Mouse (Mus musculus): ENCODE measurements around the gene Olfr1012. TPM values are rescaled to one million over a fixed set of nuclear protein-coding genes. Genes with fewer than 3 reads are reported as not detected.

Olfr1012 gene
- polyA plus RNA-seq (2012; rRNA removed) = not detected in 2 replicates

DNA sequence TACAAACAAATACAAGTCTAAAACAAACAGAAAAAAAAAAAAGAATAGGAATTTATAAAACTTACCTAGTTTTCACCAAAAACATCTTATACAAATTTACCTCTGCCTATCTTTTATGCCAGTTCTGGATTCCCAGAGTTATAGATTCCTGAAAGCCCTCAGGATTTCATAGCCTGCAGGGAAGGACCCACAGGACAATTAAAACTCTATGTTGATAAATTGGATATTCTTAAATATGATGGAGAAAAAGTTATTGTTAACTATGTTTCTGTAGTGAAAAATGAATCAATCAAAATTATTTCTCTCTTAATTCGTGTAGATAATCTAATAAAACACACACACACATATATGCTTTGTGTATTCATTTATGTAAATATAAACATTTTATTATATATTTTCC, at the start of gene Olfr1012:
TSS of gene Olfr1012 (minus strand) at position 101 of the 400 bp plus-strand sequence.
- TF ChIP-seq CTCF (IDR thresholded peaks at IDR 0.05; ENCODE audit: insufficient read depth, low read length) (no peak), POLR2A (IDR thresholded peaks at IDR 0.05; ENCODE audit: borderline replicate concordance, extremely low read depth, low read depth, low read length) (no peak)
- H3K4me1 ChIP-seq (ENCODE audit: control insufficient read depth, insufficient read depth, low read length) = no peaks in the 10 kb centered on the region
- WGBS = 63% methylated on average over 1 of the region's 1 CpGs
- H3K4me3 ChIP-seq (replicated peaks; ENCODE audit: extremely low read depth, low read depth, low read length) = no peak within 1 kb of the TSS
- DNase-seq = no peak

GRCm38 (mm10) chr2:85804501-85804900, 41.9 kb upstream of the Olfr1012 start:
- no peak for DNase-seq
- Histone ChIP-seq H3K4me3 (replicated peaks; ENCODE audit: extremely low read depth, low read depth, low read length) (no peak overlapping the region), H3K4me1 (ENCODE audit: control insufficient read depth, insufficient read depth, low read length) (no peaks in the 10 kb centered on the region)
- 73% methylated on average over 4 of the region's 4 CpGs for WGBS
- TF ChIP-seq CTCF (IDR thresholded peaks at IDR 0.05; ENCODE audit: insufficient read depth, low read length) = no peak
- TF ChIP-seq POLR2A (IDR thresholded peaks at IDR 0.05; ENCODE audit: borderline replicate concordance, extremely low read depth, low read depth, low read length) = no peak

GRCm38 (mm10) chr2:85802444-85802843, 39.9 kb upstream of the Olfr1012 start, which contains the start of gene Olfr1016:
TSS of gene Olfr1016 (minus strand) at chr2:85802544.
- TF ChIP-seq POLR2A (IDR thresholded peaks at IDR 0.05; ENCODE audit: borderline replicate concordance, extremely low read depth, low read depth, low read length) (no peak), CTCF (IDR thresholded peaks at IDR 0.05; ENCODE audit: insufficient read depth, low read length) (no peak)
- WGBS = 88% methylated on average over 2 of the region's 2 CpGs

DNA sequence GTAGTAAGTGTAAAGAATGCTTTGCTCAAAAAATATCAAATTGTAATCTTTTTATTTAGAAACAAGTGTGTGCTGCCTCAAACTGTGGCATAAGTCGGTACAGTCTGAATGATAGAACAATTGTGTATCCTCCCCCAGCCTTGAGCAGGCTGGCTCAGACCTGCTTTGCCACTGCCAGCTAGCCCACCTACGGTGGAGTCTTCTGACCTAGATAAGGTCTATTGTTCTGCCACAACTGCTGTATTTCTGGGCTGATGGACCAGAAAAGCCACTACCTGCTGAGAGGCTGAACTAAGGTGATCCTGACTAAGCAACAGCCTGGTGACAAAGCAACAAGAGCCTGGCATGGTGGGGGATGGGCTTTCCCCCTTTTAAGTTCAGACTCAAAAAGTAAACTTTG, 29.8 kb upstream of the Olfr1012 start:
- TF ChIP-seq POLR2A (IDR thresholded peaks at IDR 0.05; ENCODE audit: borderline replicate concordance, extremely low read depth, low read depth, low read length) (no peak), CTCF (IDR thresholded peaks at IDR 0.05; ENCODE audit: insufficient read depth, low read length) (no peak)
- no peak for DNase-seq
- Histone ChIP-seq H3K4me3 (replicated peaks; ENCODE audit: extremely low read depth, low read depth, low read length) (no peak overlapping the region), H3K4me1 (ENCODE audit: control insufficient read depth, insufficient read depth, low read length) (no peaks in the 10 kb centered on the region)
- WGBS = 56% methylated on average over 2 of the region's 2 CpGs

More at GRCm38 (mm10) chr2:85802444-85802843, 39.9 kb upstream of the Olfr1012 start, which contains the start of gene Olfr1016:
- DNase-seq = no peak
- Histone ChIP-seq H3K4me1 (ENCODE audit: control insufficient read depth, insufficient read depth, low read length) (no peaks in the 10 kb centered on the region), H3K4me3 (replicated peaks; ENCODE audit: extremely low read depth, low read depth, low read length) (no peak within 1 kb of the TSS)

DNA sequence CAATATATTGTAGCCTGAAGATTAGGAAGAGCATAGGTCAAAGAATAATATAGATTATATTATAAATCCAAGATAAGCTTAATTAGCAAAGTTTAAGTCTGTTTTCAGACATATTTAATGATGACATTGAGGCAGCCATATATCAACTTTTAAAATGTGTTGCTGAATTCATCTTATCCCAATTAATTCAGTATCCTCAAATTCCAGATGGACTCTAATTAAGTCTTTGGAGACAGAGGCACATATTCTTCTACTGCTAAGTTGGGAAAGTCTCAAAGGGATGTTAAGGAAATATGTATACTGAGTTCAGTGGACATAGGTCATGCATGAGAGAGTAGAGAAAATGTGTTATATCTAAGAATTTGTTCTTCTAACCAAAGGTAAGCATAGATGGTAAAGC, 19.2 kb upstream of the Olfr1012 start, which contains the start of gene Olfr1015:
TSS of gene Olfr1015 (plus strand) at position 301 of the 400 bp plus-strand sequence.
- no peak within 1 kb of the TSS for H3K4me3 ChIP-seq (replicated peaks; ENCODE audit: extremely low read depth, low read depth, low read length)
- DNase-seq = no peak
- H3K4me1 ChIP-seq (ENCODE audit: control insufficient read depth, insufficient read depth, low read length) = no peaks in the 10 kb centered on the region
- TF ChIP-seq POLR2A (IDR thresholded peaks at IDR 0.05; ENCODE audit: borderline replicate concordance, extremely low read depth, low read depth, low read length) (no peak), CTCF (IDR thresholded peaks at IDR 0.05; ENCODE audit: insufficient read depth, low read length) (no peak)

- TF ChIP-seq POLR2A (IDR thresholded peaks at IDR 0.05; ENCODE audit: borderline replicate concordance, extremely low read depth, low read depth, low read length) (no peak), CTCF (IDR thresholded peaks at IDR 0.05; ENCODE audit: insufficient read depth, low read length) (no peak)
Measured at GRCm38 (mm10) chr2:85772413-85772812, 9.8 kb upstream of the Olfr1012 start, which contains the start of gene Olfr1014. TSS of gene Olfr1014 (plus strand) at chr2:85772713.

DNA sequence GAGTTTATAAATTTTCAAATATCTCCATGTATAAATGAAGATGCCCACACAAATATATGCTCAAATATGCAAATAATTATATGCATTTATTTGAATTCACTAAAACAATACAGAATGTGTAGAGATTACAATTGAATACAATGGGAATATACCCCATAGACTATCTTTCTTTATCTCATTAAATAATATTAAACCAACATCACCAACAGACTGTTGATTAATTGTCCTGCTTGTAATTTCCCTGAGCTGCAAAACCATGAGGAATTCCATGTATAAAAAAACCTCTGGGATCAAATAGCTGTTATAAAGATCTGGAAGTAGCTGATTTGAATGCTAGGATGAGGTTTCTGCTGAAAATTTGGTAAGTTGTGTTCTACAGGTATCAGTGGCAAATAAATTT, 4.2 kb upstream of the Olfr1012 start, which contains the start of gene Olfr1013:
TSS of gene Olfr1013 (plus strand) at position 301 of the 400 bp plus-strand sequence.
- Histone ChIP-seq H3K4me3 (replicated peaks; ENCODE audit: extremely low read depth, low read depth, low read length) (no peak within 1 kb of the TSS), H3K4me1 (ENCODE audit: control insufficient read depth, insufficient read depth, low read length) (no peaks in the 10 kb centered on the region)
- TF ChIP-seq POLR2A (IDR thresholded peaks at IDR 0.05; ENCODE audit: borderline replicate concordance, extremely low read depth, low read depth, low read length) (no peak), CTCF (IDR thresholded peaks at IDR 0.05; ENCODE audit: insufficient read depth, low read length) (no peak)
- no peak for DNase-seq

More at GRCm38 (mm10) chr2:85772413-85772812, 9.8 kb upstream of the Olfr1012 start, which contains the start of gene Olfr1014:
- Histone ChIP-seq H3K4me1 (ENCODE audit: control insufficient read depth, insufficient read depth, low read length) (no peaks in the 10 kb centered on the region), H3K4me3 (replicated peaks; ENCODE audit: extremely low read depth, low read depth, low read length) (no peak within 1 kb of the TSS)
- DNase-seq = no peak

DNA sequence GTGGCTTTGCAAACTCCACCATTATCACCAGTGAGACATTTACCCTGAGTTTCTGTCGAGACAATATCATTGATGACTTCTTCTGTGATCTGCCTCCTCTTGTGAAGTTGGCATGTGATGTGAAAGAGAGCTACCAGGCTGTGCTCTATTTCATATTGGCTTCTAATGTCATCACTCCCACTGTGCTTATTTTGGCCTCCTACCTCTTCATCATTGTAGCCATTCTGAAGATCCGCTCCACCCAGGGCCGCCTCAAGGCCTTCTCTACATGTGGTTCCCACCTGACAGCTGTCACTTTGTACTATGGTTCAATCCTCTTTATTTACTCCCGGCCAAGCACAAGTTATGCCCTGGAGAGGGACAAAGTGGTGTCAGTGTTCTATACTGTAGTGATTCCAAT, 8.7 kb downstream of the Olfr1012 start:
- WGBS = 80% methylated on average over 4 of the region's 4 CpGs
- no peaks in the 10 kb centered on the region for H3K4me1 ChIP-seq (ENCODE audit: control insufficient read depth, insufficient read depth, low read length)

GRCm38 (mm10) chr2:85725793-85726192, 36.8 kb downstream of the Olfr1012 start:
- no peaks in the 10 kb centered on the region for H3K4me1 ChIP-seq (ENCODE audit: control insufficient read depth, insufficient read depth, low read length)
- WGBS = 6% methylated on average over 3 of the region's 3 CpGs
- TF ChIP-seq CTCF (IDR thresholded peaks at IDR 0.05; ENCODE audit: insufficient read depth, low read length) (no peak), POLR2A (IDR thresholded peaks at IDR 0.05; ENCODE audit: borderline replicate concordance, extremely low read depth, low read depth, low read length) (no peak)
- no peak for DNase-seq
- H3K4me3 ChIP-seq (replicated peaks; ENCODE audit: extremely low read depth, low read depth, low read length) = no peak overlapping the region

More for the DNA sequence above, 8.7 kb downstream of the Olfr1012 start:
- TF ChIP-seq CTCF (IDR thresholded peaks at IDR 0.05; ENCODE audit: insufficient read depth, low read length) (no peak), POLR2A (IDR thresholded peaks at IDR 0.05; ENCODE audit: borderline replicate concordance, extremely low read depth, low read depth, low read length) (no peak)
- H3K4me3 ChIP-seq (replicated peaks; ENCODE audit: extremely low read depth, low read depth, low read length) = no peak overlapping the region
- DNase-seq = no peak

GRCm38 (mm10) chr2:85715119-85715518, 47.4 kb downstream of the Olfr1012 start, which contains the start of gene Olfr1009:
TSS of gene Olfr1009 (plus strand) at chr2:85715419.
- H3K4me1 ChIP-seq (ENCODE audit: control insufficient read depth, insufficient read depth, low read length) = no peaks in the 10 kb centered on the region
- WGBS = 75% methylated on average over 1 of the region's 1 CpGs
- DNase-seq = no peak
- no peak within 1 kb of the TSS for H3K4me3 ChIP-seq (replicated peaks; ENCODE audit: extremely low read depth, low read depth, low read length)
- no peak for TF ChIP-seq POLR2A (IDR thresholded peaks at IDR 0.05; ENCODE audit: borderline replicate concordance, extremely low read depth, low read depth, low read length)
- TF ChIP-seq CTCF (IDR thresholded peaks at IDR 0.05; ENCODE audit: insufficient read depth, low read length) = no peak

Data from lung, adult 2 months (tissue).